Mouse (Mus musculus) CD8-positive naive resting alpha-beta T cell, adult 2 months (primary cell): ENCODE results near the gene Ube2f.
A peak's percentile ranks its signal among the peaks of the same experiment; 100 is the strongest.

Source experiments
- DNase-seq, 2 experiments: peaks; one replicate each; pipeline ENCODE4 v3.0.0; 2022; ENCODE audit warnings: low read depth in 2 of 2, low spot score in 2 of 2

Ube2f gene

GRCm38 (mm10) chr1:91249564-91250414 is at the start of gene Ube2f:
TSS of gene Ube2f (plus strand) at chr1:91250304.
- peak; percentile 82 for DNase-seq

DNA sequence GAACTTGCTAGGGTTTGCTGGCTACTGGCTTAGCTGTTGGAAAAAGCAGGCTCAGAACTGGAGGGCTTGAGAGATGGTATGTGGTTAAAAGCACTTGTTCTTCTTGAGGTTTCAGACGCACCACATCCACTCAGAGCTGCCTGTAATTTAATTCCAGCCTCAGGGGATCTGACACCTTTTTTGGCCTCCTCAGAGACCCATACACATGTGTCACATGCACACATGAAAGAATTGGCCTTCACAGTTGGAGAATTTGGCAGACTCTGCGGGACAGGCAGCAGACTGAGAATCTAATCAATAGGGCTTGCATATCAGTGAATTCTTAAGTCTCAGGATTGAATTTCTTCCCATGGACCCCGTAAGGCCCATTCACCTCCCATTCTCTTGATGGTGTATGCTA is 49.0 kb upstream of the Ube2f start:
- no peak for DNase-seq

DNA sequence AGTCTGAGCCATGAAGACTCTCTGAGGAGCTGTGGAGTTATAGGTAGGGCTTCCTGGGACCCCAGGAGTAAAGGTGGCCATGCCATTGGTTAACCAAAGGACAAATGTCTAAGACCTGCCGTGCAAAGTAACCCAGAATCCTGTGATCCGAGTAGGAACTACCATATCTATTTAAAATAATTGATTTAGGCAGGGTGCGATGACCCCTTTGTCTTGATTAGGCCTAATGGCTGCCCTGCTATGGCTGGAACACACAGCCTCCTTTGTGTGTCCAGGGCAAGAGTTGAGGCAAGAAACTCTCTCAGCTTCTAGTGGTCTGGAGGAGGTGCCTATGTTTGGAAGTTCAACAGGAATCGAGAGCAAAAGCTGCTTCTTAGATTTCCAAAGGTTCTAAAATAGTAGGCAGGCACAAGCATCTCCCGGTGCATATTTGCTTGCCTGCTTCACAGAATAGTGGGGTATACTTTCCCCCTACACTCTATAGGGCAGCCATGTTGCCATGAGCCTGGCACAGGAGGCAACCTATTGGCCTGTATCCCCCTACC is 45.8 kb upstream of the Ube2f start:
- DNase-seq: no peak

DNA sequence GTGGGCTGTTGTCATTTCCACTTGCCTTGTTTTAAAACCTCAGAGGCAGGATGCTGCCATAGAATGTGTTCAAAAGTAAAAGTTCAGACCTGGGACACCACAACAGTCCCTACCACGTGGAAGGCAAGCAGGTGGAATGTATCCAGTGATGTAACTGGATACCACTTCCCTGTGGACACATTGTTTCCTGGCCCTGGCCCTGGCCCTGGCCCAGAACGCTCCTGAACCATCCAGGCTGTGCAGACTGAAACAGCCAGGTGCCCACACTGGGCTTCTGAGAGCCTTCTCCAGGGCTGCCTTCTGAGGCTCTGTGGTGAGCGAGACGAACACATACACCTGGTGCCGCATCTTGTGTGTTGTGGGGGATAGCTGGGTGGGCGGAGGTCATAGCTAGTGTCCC is 44.5 kb upstream of the Ube2f start:
- DNase-seq: no peak

DNA sequence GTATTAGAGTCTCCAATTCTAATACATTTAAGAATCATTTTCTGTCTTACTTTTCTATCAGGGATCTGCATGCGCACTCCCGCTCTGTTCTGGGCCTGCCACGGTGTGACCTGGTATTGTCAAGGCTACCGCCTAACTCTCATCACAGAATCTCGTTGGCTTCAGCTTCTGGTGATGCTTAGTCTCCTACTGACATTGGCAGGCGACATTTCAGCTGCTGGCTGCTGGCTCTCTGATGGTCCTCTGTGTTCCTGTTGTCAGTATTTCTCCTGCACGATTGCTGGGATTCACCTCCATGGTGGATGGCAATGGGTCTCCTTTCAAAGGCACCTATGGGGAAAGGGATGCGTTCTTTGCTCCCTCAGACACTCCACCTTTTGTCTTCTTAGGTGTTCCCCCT is 43.8 kb upstream of the Ube2f start:
- DNase-seq: no peak

- DNase-seq: no peak
Measured at GRCm38 (mm10) chr1:91206873-91207272, 43.2 kb upstream of the Ube2f start.

GRCm38 (mm10) chr1:91207334-91208074 is 42.6 kb upstream of the Ube2f start:
- no peak for DNase-seq

GRCm38 (mm10) chr1:91209343-91209742 is 40.8 kb upstream of the Ube2f start:
- no peak for DNase-seq

DNA sequence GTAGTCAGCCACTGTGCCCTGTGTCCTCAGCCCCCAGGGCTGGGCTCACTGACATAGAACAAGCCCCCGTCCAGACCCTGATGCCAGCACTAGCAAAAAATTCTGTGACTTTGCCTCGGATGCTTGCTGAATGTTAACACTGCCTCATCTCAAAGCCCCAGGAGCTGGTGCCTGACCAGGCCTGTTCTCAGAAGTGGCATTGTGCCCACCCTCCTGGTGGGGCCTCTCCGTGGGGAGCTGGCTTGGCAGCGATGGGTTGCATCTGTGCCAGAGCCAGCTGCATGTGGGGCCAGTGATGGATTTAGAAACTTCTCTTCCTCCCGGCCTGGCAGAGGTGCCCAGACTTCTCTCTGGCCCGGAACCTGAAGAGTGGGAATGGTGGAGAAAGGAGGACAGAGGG is 40.3 kb upstream of the Ube2f start:
- DNase-seq: no peak

GRCm38 (mm10) chr1:91211099-91211498 is 39.0 kb upstream of the Ube2f start:
- DNase-seq: peak; percentile 47 to 65

DNA sequence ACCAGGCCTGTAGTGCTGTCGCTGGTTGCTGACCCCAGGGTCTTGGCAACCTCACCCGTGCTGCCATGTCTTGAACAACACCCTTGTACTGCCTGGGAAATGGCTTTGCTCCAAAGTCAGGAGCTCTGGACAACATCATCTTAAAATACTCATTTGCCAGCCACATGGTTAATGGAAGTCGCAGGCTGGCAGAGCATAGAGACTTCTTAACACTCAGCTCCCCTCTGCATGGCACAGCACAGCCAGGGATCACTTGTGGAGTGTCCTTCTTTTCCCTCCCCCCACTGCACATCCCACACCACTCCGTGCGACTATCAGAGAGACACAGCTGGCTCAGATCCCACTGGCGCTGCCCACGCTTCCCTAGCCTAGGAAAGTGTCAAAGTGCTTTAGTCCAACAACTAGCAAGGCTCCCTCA is 38.5 kb upstream of the Ube2f start:
- no peak for DNase-seq

DNA sequence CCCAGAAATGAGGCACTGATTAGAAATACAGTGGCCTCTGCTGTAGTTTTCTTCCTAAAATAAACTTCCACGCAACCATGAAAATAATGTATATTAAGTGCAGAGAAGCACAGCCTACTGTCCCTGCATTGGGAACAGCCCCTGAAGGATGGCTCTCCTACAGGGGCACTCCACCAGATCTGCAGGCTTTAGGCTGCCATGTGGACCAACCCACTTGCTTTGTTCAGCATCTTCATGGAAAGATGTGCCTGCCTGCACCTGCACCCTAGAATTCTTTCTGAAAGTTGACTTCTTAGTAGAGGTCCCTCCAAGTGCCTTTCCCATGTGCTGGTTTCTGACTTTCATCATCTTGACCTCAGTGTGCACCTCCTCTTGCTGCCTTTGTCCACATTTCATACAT is 34.8 kb upstream of the Ube2f start:
- no peak for DNase-seq

DNA sequence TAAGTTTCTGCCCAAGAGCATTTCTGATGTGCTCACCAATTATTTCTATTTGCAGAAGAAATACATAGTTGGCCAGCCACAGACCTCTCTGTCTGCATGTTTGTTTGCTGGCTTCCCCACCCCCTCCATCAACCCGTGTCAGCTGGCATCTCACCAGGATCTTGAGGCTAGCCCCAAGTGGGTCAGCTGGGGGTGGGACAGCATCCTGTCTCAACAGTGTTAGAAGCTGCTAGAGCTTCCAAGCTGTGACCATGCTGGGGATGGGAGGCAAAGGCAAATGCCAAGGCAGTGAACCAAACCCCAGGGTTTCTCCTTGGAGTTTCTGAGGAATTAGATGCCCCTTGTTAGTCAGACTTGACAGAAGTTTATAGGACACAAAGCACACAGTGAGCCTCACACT is 34.1 kb upstream of the Ube2f start:
- DNase-seq: no peak

- no peak for DNase-seq
Measured at GRCm38 (mm10) chr1:91216504-91217267, 33.4 kb upstream of the Ube2f start.

DNA sequence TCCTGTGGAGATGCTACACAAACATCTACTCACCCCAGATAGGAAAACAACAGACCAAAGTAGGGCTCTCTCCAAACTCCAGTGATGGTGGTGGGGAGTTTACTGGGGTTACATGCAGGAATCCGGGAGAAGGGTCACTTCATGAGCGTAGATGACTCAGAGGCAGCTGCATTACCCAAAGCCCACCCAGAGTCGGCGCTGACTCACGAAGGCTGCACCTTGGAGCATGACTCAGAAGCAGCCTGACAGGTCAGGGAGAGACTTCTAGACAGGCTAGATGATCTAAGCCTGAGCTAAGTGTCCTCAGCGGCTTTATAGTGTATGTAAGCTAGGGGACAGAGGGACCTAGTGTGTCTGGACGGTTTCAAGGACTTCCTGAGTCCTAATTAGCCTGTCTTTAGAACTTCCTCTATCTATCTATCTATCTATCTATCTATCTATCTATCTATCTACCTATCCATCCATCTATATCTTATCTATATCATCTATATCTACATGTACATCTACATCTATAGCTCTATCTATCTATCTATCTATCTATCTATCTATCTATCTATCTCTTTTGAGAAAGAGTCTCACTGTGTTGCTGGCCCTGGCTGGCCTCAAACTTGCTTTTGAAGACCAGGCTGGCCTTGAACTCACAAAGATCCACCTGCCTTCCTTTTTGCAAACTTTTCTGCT is 30.3 kb upstream of the Ube2f start:
- DNase-seq: no peak

DNA sequence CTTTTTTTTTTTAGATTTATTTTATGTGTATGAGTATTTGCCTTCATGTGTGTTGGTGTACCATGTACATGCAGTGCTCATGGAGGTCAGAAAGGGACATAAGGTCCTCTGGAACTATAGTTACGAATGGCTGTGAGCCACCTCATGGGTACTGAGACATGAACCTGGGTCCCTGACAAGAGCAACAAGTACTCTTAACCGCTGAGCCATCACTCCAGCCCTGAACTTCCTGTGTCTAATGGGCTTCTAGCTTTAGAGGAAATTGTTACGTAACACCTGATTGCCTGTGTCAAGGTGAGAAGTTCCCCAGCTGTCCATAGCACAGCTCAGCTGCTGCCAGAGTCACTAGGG is 29.8 kb upstream of the Ube2f start:
- no peak for DNase-seq

- no peak for DNase-seq
Measured at GRCm38 (mm10) chr1:91226562-91226961, 23.5 kb upstream of the Ube2f start.

- DNase-seq: no peak
Measured at GRCm38 (mm10) chr1:91227381-91228054, 22.6 kb upstream of the Ube2f start.

GRCm38 (mm10) chr1:91231142-91231541 is 19.0 kb upstream of the Ube2f start:
- no peak for DNase-seq

DNA sequence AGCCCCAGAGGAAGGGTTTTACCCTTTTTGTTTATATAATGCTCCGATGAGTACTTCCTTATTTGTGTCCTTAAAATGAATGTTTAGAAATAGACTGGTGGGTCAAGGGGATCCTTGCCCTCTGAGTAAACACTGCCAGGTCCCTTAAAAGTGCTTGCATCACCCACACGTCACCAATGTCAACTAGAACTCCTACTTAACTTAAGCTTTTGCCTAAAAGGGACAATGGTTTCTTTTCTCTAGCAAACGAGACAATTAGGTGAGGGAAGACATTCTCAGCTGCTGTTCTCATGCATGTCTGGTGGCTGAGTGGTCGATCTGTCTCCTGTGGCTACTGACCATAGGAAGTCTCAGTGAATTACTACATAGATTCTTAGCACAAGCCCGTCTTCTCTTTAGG is 18.2 kb upstream of the Ube2f start:
- no peak for DNase-seq
